Mouse (Mus musculus) megakaryocyte, embryonic 14.5 days (primary cell): ENCODE data around the gene Eepd1.

Experiments
- FLI1 ChIP-seq: IDR thresholded peaks from 2 replicates; pipeline ENCODE4 v1.6.1; 2012; ENCODE audit warnings: low read length, inconsistent platforms, mixed read lengths
- GATA1 ChIP-seq: IDR thresholded peaks from 3 replicates; pipeline ENCODE4 v1.6.1; 2012; ENCODE audit warnings: mixed read lengths, low read length, inconsistent platforms, borderline replicate concordance

DNA sequence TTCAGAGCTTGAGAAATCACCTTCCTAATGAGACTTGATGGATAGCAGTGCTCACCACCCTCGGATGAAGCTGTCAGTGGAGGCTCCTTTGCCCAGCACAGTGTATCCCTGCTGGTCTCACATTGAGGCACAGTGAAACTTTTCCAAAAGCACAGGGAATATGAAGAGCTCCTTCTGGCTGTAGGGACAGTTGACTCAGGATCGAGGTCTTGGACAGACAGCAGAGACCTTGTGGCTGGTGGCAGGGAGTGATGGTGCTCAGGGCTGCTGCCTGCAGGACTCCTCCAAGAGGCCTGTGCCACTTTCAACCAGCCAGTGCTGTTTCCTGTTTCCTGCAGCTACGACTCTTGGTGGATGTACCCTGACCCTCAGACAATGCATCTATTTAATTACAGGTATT lies 18.0 kb downstream of the Eepd1 start:
- TF ChIP-seq FLI1 (no peak), GATA1 (no peak)
